Mouse (Mus musculus) testis, adult 2 months (tissue): ENCODE results near the gene Ccpg1. TPM values are rescaled to one million over a fixed set of nuclear protein-coding genes. Genes with fewer than 3 reads are reported as not detected.

Experiments
- H3K27ac ChIP-seq: fragments of 200-500 bp; 2 replicates; pipeline ENCODE4 v1.5.1; 2012; ENCODE audit warnings: low read depth, low read length; ENCODE audit not compliant: control insufficient read depth, insufficient read depth
- H3K27me3 ChIP-seq: fragments of 200-500 bp; 2 replicates; pipeline ENCODE4 v1.6.1; 2012; ENCODE audit warnings: mild to moderate bottlenecking, low read length, moderate library complexity; ENCODE audit not compliant: control insufficient read depth, insufficient read depth
- H3K36me3 ChIP-seq: fragments of 200-500 bp; 2 replicates; pipeline ENCODE4 v1.6.1; 2012; ENCODE audit warnings: mild to moderate bottlenecking, low read length; ENCODE audit not compliant: control insufficient read depth, insufficient read depth
- H3K4me1 ChIP-seq: fragments of 200-500 bp; 2 replicates; pipeline ENCODE4 v1.6.1; 2012; ENCODE audit warnings: low read length; ENCODE audit not compliant: control insufficient read depth, insufficient read depth
- H3K4me3 ChIP-seq: fragments of 200-500 bp; 2 replicates; pipeline ENCODE4 v1.5.1; 2012; ENCODE audit warnings: low read depth, mild to moderate bottlenecking, low read length, moderate library complexity, mixed read lengths; ENCODE audit not compliant: control insufficient read depth
- CTCF ChIP-seq: fragments of 200-500 bp; IDR thresholded peaks from 2 replicates; pipeline ENCODE4 v1.5.1; 2012; ENCODE audit warnings: low read depth, mild to moderate bottlenecking, inconsistent platforms, low read length, moderate library complexity; ENCODE audit not compliant: control insufficient read depth, insufficient read depth, insufficient replicate concordance
- POLR2A ChIP-seq: fragments of 200-500 bp; IDR thresholded peaks from 2 replicates; pipeline ENCODE4 v1.6.1; 2012; ENCODE audit warnings: low read depth, mild to moderate bottlenecking, inconsistent platforms, low read length, moderate library complexity; ENCODE audit not compliant: control insufficient read depth
- polyA plus RNA-seq: library from polyadenylated mRNA; depleted of rRNA; stranded (reverse); fragments of >200 nt; gene quantifications from 2 replicates; pipeline ENCODE4 v1.2.3, GENCODE M21; 2012; rRNA removed

Ccpg1 gene
- polyA plus RNA-seq = 30.0 and 38.9 TPM in 2 replicates

DNA sequence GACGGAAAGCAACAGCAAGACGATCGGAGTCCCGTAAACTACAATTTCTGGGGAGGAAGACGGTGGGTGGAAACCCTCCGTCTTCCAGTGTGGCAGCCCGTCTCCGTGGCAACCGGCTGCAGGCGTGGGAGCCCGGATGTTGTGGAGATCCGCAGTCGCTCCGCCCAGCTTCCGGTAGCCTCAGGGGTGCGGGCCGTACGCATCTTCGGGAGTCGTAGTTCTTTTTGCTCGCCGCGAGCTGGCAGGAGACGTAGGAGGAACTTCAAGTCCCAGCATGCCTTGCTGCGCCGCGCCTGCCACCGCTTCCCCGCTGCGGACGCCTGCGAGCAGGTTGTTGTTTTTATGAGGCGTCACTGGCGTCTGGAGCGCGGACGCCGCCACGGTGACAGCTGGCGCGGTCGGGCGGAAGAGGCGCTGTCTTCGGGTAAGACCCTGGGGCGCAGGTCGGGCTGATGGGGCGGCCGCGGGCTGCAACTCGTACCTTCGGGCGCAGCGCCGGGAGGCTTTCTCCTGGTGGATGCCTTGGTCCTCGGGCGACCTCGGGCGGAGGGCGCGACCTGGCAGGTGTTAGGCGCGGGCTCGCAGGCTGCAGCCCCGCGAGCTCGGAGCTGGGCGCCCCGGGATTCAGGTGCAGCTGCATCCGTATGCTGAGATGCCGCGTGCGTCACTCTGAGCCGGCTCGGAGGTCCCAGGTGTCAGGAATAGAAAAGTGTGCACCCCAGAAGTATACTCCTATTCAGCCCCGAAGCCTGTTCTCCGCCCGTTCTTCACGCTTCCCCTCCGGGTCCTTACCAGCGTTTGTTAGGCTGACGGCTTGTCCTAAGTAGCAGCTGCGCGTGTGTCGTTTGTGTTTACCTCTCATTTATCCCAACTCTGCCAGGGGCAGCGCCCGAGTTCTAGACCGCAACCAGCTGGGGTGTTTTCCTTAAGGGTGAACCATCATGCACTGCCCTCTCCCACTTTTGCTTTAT, at the start of gene Ccpg1, which contains the start of gene Ccpg1os:
TSS of gene Ccpg1 (plus strand) at position 180 of the 971 bp plus-strand sequence.
TSS of gene Ccpg1os (minus strand) at position 133 of the 971 bp plus-strand sequence.
- Histone ChIP-seq H3K27me3 (no peaks in the 10 kb centered on the region), H3K27ac (peak within 1 kb of the TSS; percentile 78), H3K36me3 (no peaks in the 10 kb centered on the region), H3K4me3 (peak within 1 kb of the TSS; percentile 93), H3K4me1 (no peaks in the 10 kb centered on the region)
- TF ChIP-seq POLR2A (peak; percentile 71; the same call in 1 of the 2 replicates), CTCF (0 out of 2 replicates have a peak, but pooled peaks have one; percentile 9)

DNA sequence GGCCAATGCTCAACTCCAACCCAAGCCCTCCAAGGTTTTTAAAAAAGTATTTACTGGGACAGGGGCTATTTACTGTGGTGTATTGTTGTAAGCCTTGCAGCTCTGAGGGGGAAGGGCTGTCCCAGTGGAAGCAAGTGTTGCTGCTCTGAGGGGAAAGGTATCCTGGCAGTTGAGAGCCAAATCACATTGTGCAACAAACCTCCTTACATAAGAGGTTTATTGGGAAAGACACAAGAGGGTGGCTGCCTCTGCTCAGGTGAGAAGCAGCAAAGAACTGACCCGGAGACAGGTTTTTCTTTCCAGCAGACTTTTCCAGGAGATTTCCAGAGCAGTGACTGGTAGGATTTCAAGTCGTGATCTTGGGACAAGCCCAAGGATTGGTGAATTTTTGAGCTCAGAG, 48.9 kb upstream of the Ccpg1 start:
- Histone ChIP-seq H3K27me3 (no peaks in the 10 kb centered on the region), H3K4me3 (no peak overlapping the region), H3K27ac (no peak overlapping the region), H3K36me3 (no peaks in the 10 kb centered on the region), H3K4me1 (no peaks in the 10 kb centered on the region)
- TF ChIP-seq POLR2A (no peak), CTCF (no peak)

DNA sequence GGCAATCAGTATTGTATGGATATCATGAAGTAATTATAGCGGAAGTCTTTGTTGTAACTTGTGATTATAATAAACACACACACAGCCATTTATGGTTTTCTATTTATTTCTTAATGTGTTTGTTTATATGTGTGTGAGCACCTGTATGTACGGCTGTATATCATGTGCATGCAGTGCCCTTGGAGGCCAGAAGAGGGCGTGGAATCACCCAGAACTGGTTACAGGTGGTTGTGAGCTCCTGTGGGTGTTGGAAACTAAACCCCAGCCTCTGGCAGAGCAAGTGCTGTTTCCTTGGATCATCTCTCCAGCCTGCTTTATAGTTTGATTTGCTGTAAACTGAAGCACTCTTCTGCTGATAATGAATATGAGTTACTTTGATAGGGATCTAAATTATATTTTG, 41.8 kb upstream of the Ccpg1 start:
- peak; percentile 30; the same call in 1 of the 2 replicates for TF ChIP-seq CTCF
- no peak for TF ChIP-seq POLR2A
- Histone ChIP-seq H3K27ac (no peak overlapping the region), H3K27me3 (no peaks in the 10 kb centered on the region), H3K36me3 (no peaks in the 10 kb centered on the region), H3K4me3 (no peak overlapping the region), H3K4me1 (peaks cover 6% of the 10 kb centered on the region)

DNA sequence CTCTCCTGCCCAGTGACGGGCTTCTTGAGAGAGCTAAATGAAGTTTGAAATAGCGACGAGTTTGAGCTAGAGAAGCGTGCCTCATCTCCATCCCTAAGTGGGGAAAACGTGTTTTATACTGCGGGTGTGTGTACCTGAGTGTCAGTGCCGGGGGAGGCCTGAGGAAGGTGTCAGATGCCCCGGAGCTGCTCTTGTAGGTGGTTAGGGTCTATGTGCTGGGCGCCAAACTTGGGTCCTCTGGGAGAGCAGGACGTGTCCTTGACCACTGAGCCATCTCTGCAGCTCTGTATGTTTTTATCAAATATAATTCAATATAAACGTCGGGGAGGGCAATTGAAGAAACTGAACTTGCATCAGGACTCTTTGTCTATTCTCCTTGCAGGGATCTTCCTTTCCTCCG, 40.9 kb upstream of the Ccpg1 start:
- TF ChIP-seq POLR2A = no peak
- no peak for TF ChIP-seq CTCF
- Histone ChIP-seq H3K4me3 (no peak overlapping the region), H3K4me1 (peaks cover 6% of the 10 kb centered on the region), H3K27ac (no peak overlapping the region), H3K36me3 (no peaks in the 10 kb centered on the region), H3K27me3 (no peaks in the 10 kb centered on the region)

DNA sequence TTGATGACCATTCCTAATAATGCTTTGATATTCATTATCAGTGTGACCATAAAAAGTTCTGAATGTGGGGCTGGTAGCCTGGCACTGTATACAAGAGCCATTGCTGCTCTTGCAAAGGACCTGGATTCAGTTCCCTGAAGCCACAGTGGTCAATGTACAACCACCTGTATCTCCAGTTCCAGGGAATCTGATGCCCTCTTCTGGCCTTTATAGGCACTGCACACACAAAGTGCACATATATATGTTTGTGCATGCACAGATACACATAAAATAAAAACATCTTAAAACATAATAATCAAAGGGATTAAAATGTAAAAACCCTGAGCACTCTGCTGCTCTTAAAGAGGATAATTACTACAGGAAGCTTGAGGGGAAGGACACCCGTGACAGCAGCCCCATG, 38.2 kb upstream of the Ccpg1 start:
- TF ChIP-seq CTCF (no peak), POLR2A (no peak)
- Histone ChIP-seq H3K4me3 (no peak overlapping the region), H3K27ac (no peak overlapping the region), H3K27me3 (no peaks in the 10 kb centered on the region), H3K4me1 (peaks cover 6% of the 10 kb centered on the region), H3K36me3 (no peaks in the 10 kb centered on the region)

DNA sequence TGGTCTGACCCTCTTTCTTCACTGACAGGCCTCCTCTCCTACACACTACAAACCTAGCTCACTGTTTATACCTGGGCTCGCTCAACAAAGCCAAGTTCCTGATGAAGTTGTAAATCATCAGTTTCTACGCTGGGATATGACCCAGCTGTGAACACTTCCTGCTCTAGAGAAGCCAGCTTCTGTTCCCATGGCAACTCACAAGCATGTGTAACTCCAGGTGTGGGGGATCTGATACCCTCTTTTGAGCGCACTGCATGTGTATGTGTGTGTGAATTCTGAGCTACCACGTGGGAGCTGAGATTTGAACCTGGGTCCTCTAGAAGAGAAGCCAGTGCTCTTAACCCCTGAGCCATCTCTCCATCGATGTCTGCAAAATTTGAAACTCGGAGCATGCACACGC, 35.7 kb upstream of the Ccpg1 start:
- Histone ChIP-seq H3K27ac (no peak overlapping the region), H3K4me3 (no peak overlapping the region), H3K4me1 (peaks cover 6% of the 10 kb centered on the region), H3K27me3 (no peaks in the 10 kb centered on the region), H3K36me3 (no peaks in the 10 kb centered on the region)
- no peak for TF ChIP-seq POLR2A
- TF ChIP-seq CTCF = no peak

DNA sequence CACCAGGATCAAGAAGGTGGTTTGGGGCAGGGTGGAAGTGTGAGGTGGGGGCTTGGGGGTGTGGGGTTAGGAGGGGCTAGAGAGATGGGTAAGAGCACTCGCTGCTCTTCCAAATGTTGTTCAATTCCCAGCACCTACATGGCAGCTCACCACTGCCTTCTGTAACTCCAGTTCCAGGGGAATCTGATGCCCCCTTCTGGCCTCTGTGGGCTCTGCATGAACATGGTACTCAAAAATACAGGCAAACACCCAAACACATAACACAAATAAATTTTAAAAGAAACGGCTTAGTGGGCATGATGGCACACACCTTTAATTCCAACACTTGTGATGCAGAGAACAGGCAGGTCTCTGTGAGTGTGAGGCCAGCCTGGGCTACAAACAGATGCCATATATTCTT, 30.5 kb upstream of the Ccpg1 start:
- TF ChIP-seq POLR2A (no peak), CTCF (no peak)
- H3K27ac ChIP-seq = no peak overlapping the region
- H3K4me1 ChIP-seq = peaks cover 4% of the 10 kb centered on the region; the same call in 1 of the 2 replicates
- H3K4me3 ChIP-seq = no peak overlapping the region
- no peaks in the 10 kb centered on the region for H3K36me3 ChIP-seq
- no peaks in the 10 kb centered on the region for H3K27me3 ChIP-seq
